Mouse (Mus musculus): ENCODE results near the gene Tln2.

Gene Tln2

GRCm38 (mm10) chr9:67273362-67273761 is 286.1 kb downstream of the Tln2 start:
- no peak for DNase-seq (ENCODE audit: low spot score)

GRCm38 (mm10) chr9:67270734-67271133 is 288.8 kb downstream of the Tln2 start:
- peak; percentile 16 for DNase-seq (ENCODE audit: low spot score)

- DNase-seq (ENCODE audit: low spot score), result no peak
Observed at GRCm38 (mm10) chr9:67270061-67270595, 289.4 kb downstream of the Tln2 start.

GRCm38 (mm10) chr9:67267276-67267990 is 292.1 kb downstream of the Tln2 start:
- DNase-seq (ENCODE audit: low spot score), result no peak

- no peak for DNase-seq (ENCODE audit: low spot score)
Observed at GRCm38 (mm10) chr9:67265513-67265912, 294.0 kb downstream of the Tln2 start.

GRCm38 (mm10) chr9:67264896-67265295 is 294.6 kb downstream of the Tln2 start:
- DNase-seq (ENCODE audit: low spot score), result no peak

- DNase-seq (ENCODE audit: low spot score), result peak; percentile 27
Observed at GRCm38 (mm10) chr9:67260835-67261599, 298.5 kb downstream of the Tln2 start.

GRCm38 (mm10) chr9:67250141-67250540 is 309.4 kb downstream of the Tln2 start:
- DNase-seq (ENCODE audit: low spot score), result no peak

GRCm38 (mm10) chr9:67247365-67247950 is 312.0 kb downstream of the Tln2 start:
- DNase-seq (ENCODE audit: low spot score), result no peak

- no peak for DNase-seq (ENCODE audit: low spot score)
Observed at GRCm38 (mm10) chr9:67245265-67245664, 314.2 kb downstream of the Tln2 start.

- no peak for DNase-seq (ENCODE audit: low spot score)
Observed at GRCm38 (mm10) chr9:67241683-67242082, 317.8 kb downstream of the Tln2 start.

GRCm38 (mm10) chr9:67240456-67240855 is 319.0 kb downstream of the Tln2 start:
- DNase-seq (ENCODE audit: low spot score), result no peak

GRCm38 (mm10) chr9:67236987-67237386 is 322.5 kb downstream of the Tln2 start:
- no peak for DNase-seq (ENCODE audit: low spot score)

- DNase-seq (ENCODE audit: low spot score), result no peak
Observed at GRCm38 (mm10) chr9:67235441-67236217, 323.9 kb downstream of the Tln2 start.

GRCm38 (mm10) chr9:67229033-67229432 is 330.5 kb downstream of the Tln2 start:
- peak; percentile 50 for DNase-seq (ENCODE audit: low spot score)

GRCm38 (mm10) chr9:67220388-67220787 is 339.1 kb downstream of the Tln2 start:
- peak; percentile 61 for DNase-seq (ENCODE audit: low spot score)

GRCm38 (mm10) chr9:67218001-67218400 is 341.5 kb downstream of the Tln2 start:
- peak; percentile 27 for DNase-seq (ENCODE audit: low spot score)

GRCm38 (mm10) chr9:67214191-67214985 is 345.1 kb downstream of the Tln2 start:
- DNase-seq (ENCODE audit: low spot score), result peak; percentile 28

- DNase-seq (ENCODE audit: low spot score), result peak; percentile 89
Observed at GRCm38 (mm10) chr9:67213275-67213674, 346.2 kb downstream of the Tln2 start.

- DNase-seq (ENCODE audit: low spot score), result no peak
Observed at GRCm38 (mm10) chr9:67211220-67211619, 348.3 kb downstream of the Tln2 start.

GRCm38 (mm10) chr9:67209451-67209850 is 350.1 kb downstream of the Tln2 start:
- no peak for DNase-seq (ENCODE audit: low spot score)
